Mouse (Mus musculus): ENCODE measurements around the gene Zranb3.

DNA sequence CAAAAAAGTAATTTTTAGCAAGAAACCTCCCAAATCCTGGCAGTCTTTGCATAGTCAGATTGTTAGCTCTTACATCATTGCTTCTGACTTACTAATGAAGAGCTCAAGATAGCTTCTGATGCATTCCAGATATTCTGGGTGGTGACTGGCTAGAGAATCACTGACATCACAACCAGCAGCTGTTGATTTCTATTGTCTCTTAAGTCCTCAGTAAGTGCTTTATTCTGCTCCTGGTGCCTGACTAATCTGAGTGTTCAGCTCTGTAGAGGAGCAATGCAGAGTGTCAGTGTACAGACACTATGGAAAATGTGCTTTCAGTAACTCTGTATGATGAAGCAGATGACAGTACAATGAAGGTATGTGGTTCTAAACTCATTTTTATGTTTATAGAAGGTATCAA is 38.9 kb upstream of the Zranb3 start:
- TF ChIP-seq CTCF (IDR thresholded peaks at IDR 0.05; ENCODE audit: extremely low read depth, insufficient read length, insufficient replicate concordance, low read depth, low read length) (no peak), POLR2A (IDR thresholded peaks at IDR 0.05; ENCODE audit: low read depth, low read length) (no peak)
